Mouse (Mus musculus) gonadal fat pad, adult 2 months (tissue): ENCODE measurements at regions not wholly inside any gene's neighbourhood (a gene's known extent, or its start where the extent isn't known, plus 50 kb on each side); places are given as distances from the start of the nearest gene placed in this dataset.

Source experiments
- DNase-seq: peaks from one replicate; pipeline ENCODE4 v3.0.0-alpha.2; 2012; ENCODE audit warnings: low read depth

- no peak for DNase-seq
Measured at GRCm38 (mm10) chr6:93133940-93134339, 190.6 kb upstream of the Adamts9 start.

- DNase-seq = no peak
Measured at GRCm38 (mm10) chr6:93130946-93131685, 187.8 kb upstream of the Adamts9 start.

- DNase-seq = no peak
Measured at GRCm38 (mm10) chr6:93119482-93119881, 176.2 kb upstream of the Adamts9 start.

- no peak for DNase-seq
Measured at GRCm38 (mm10) chr6:93113361-93113760, 170.1 kb upstream of the Adamts9 start.

GRCm38 (mm10) chr6:93094730-93095360, 151.6 kb upstream of the Adamts9 start:
- DNase-seq = no peak

- no peak for DNase-seq
Measured at GRCm38 (mm10) chr6:93093770-93094169, 150.5 kb upstream of the Adamts9 start.

GRCm38 (mm10) chr6:93087329-93087728, 144.0 kb upstream of the Adamts9 start:
- DNase-seq = no peak

GRCm38 (mm10) chr6:93084286-93084685, 141.0 kb upstream of the Adamts9 start:
- no peak for DNase-seq

- no peak for DNase-seq
Measured at GRCm38 (mm10) chr6:93083716-93084115, 140.4 kb upstream of the Adamts9 start.

GRCm38 (mm10) chr6:93082205-93082604, 138.9 kb upstream of the Adamts9 start:
- no peak for DNase-seq

- DNase-seq = no peak
Measured at GRCm38 (mm10) chr6:93076681-93077080, 133.4 kb upstream of the Adamts9 start.

GRCm38 (mm10) chr6:93075867-93076266, 132.6 kb upstream of the Adamts9 start:
- no peak for DNase-seq

GRCm38 (mm10) chr6:93075011-93075410, 131.7 kb upstream of the Adamts9 start:
- no peak for DNase-seq

GRCm38 (mm10) chr6:93070916-93071315, 127.6 kb upstream of the Adamts9 start:
- DNase-seq = no peak

GRCm38 (mm10) chr6:93067808-93068207, 124.5 kb upstream of the Adamts9 start:
- no peak for DNase-seq

- no peak for DNase-seq
Measured at GRCm38 (mm10) chr6:93066553-93067376, 123.5 kb upstream of the Adamts9 start.

GRCm38 (mm10) chr6:93065917-93066552, 122.7 kb upstream of the Adamts9 start:
- DNase-seq = no peak

- DNase-seq = no peak
Measured at GRCm38 (mm10) chr6:93065366-93065765, 122.1 kb upstream of the Adamts9 start.

- DNase-seq = no peak
Measured at GRCm38 (mm10) chr6:93064366-93064765, 121.1 kb upstream of the Adamts9 start.

GRCm38 (mm10) chr6:93061741-93062140, 118.4 kb upstream of the Adamts9 start:
- DNase-seq = no peak

GRCm38 (mm10) chr6:93045524-93045923, 102.2 kb upstream of the Adamts9 start:
- no peak for DNase-seq

GRCm38 (mm10) chr6:93041041-93041440, 97.7 kb upstream of the Adamts9 start:
- DNase-seq = no peak
